Mouse (Mus musculus) kidney, postnatal 36 days (tissue): ENCODE measurements around the gene Lekr1.

Experiments
- DNase-seq, 2 experiments: peaks; one replicate each; pipeline ENCODE4 v3.0.0; 2021 to 2022; ENCODE audit warnings: mixed read lengths in 2 of 2

Lekr1 gene

DNA sequence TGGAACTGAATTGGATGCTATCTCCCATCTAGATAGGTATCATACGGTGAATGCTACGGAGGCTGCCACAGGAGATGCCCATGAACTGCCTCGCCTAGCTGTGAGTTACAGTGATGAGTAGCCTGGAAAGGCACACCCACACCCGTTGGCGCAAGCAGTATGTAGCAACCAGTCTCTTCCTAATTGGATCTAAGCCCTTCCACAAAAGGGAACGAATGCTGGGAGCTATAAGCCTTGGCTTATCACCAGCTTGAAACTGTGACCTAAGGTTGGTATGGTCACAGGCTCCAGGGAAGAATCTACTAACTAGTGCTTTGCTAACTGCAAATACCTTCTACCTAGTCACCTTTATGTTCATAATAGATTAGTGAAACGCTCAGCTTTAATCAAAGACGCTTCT lies 175.1 kb downstream of the Lekr1 start:
- no peak for DNase-seq

DNA sequence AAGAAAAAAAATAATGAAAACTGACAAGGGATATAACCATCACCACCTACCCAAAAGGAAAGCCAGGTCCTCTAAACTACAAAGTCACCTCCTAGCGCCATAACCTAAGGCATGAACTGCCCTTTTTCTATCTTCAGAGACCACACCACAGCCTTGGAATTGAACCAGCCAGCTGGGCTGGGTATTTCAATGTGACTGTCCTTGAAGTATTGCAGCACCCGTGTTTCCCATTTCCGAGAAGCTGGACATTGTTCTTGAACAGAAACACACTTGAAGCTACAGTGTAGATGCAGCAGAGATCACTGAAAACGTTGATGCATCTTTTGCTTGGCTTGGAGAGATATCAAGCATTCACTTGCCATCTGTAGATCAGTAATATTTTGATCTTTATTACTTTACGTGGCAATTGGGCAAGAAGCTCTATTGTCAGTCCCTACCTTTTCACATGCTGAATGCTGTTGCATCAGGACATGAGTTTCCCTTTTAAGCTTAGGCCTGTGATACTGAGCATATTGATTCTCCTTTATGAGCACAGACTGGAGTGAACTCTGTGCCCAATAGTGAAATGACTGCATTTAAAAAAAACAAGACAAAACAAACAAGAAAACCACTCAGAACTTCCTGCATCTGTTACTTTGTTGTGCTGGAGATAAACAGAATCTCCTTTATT lies 176.6 kb downstream of the Lekr1 start:
- DNase-seq = no peak

GRCm38 (mm10) chr3:65843185-65843552 lies 177.1 kb downstream of the Lekr1 start:
- DNase-seq = no peak

- DNase-seq = no peak
Measured at GRCm38 (mm10) chr3:65844302-65844701, 178.3 kb downstream of the Lekr1 start.

DNA sequence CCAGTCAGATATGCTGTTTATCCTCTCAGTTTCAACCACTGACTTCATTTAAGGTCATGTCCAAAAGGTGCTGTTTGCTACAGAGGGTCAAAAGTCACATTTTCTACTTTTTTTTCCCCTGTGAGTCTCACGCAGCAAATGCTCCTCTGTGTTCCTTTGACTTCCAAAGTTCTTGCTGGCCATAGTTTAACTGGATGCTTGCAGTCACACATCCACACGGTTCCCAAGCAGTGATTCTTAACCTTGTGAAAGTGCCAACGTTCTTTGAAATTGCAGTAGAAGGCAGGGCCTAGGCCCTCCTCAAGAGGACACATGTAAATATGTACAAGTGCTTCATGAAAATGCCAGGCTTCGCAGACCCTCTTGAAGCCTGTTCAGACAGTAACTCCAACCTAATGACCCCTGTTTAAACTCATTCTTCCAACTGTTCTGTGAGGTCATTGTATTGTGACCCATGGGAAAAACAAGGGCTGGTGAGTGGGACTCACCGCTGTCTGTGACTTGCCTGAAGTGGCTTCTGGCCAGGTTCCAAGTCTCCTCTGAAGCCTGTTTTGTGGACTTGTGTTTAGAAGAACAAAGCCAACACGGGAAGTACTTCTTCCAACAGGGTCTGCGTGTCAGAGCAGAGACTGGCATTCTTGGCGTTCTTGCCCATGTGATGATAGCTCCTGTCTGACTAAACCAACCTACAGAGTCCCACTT lies 179.0 kb downstream of the Lekr1 start:
- peak; percentile 51 to 59 for DNase-seq

GRCm38 (mm10) chr3:65847158-65847787 lies 181.2 kb downstream of the Lekr1 start:
- no peak for DNase-seq

- no peak for DNase-seq
Measured at GRCm38 (mm10) chr3:65853746-65854145, 187.7 kb downstream of the Lekr1 start.

DNA sequence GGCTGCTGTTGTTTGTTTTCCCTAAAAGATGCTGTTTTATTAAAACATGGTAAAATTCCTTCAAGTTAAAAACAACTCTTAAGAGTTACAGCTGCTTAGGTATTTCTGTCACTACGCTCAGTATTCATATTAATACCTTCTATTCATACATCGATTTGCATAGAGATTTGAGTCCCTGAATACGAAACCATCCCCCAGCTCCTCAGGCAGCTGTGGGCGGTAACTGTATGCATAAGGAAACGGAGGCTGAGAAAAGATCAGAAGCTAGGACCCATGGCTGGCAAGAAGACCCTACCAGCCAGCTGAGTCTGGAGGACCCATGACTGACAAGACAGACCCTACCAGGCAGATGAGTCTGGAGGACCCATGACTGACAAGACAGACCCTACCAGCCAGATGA lies 189.5 kb downstream of the Lekr1 start:
- no peak for DNase-seq

- DNase-seq = peak; percentile 13 to 27
Measured at GRCm38 (mm10) chr3:65858118-65858517, 192.1 kb downstream of the Lekr1 start.

DNA sequence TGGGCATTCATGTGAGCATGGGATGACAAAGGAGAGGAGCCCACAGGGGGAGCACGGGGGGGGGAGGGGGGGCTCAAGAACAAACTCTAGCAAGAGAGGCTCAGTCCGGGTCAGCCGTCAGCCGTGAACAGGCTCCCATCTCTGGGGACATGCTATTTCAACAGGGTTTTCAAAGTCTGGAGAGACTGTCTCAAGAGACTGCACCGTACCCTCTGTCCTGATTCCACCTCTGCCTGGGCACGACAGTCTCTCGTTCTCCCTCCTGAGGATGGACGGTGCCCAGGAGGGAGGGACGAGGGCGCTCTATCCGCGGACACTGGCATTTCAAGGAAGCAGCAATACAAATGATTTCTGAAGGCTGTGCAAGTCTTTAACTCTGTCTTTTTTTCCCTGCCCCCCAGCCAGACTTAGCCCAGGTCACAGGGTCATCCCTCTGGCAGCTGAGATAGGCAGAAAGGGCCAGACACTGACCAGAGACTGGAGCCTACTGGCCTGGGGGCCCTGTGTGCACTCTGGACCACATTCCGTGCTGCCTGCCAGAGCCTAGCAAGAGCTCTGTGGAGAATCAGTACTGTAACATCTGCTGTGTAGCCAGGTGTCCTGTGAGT lies 192.8 kb downstream of the Lekr1 start:
- peak; percentile 78 to 89 for DNase-seq

DNA sequence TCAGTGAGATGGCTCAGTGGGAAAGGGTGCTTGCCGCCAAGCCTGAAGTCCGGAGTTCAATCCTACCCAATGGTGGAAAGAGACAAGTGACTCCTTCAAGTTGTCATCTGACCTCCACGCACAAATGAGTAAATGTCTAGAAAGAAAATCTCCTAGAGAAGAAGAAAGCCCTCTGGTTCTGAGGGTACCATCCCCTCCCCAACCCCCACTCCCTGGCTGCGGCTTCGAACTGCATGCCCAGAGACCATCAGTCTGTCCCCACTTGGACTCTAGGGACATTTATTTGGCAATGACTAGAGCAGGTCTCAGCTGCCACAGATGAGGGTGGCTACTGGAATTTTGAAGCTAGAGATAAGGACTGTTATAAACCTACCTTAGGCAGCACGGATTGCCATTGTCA lies 193.7 kb downstream of the Lekr1 start:
- no peak for DNase-seq

GRCm38 (mm10) chr3:65860903-65861302 lies 194.9 kb downstream of the Lekr1 start:
- peak; percentile 42 to 57 for DNase-seq

DNA sequence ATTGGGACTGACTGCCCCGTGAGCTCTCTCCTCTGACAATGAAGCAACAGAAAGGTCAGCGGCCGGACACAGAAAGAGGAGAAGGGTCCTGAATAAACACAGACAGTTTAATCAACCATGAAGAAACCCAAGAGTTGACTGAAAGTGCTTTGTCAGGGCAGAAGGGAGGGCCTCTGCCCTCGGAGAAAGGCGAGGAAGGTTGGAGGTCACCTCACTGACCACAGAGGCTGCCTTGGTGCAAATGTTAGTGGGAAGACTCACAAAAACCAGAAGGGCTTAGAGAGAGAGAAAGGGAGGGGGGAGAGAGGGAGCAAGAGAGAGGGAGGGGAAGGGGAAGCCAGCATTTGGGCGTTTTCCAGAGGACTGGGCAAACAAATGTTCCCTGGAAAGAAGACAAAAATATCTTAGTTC lies 195.4 kb downstream of the Lekr1 start:
- peak; percentile 59 to 73 for DNase-seq

DNA sequence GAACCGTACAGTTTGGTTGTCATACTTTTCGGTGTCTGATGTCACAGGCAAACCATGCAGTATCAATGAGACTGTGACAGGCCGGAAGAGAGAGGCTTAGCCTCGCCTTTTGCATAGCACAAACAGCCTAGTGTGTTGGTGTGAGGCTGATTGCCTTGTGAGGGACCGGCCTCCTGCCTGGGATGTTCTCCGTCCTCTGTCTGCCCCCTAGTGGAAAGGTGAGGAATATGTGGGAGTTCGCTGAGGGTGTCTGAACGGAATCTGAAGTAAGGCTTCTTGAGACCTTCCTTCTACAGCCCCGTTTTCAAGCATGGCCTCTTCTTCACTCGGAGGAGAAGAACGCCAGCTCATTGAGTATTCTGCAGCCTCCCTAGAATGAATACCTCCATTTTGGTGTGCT lies 197.3 kb downstream of the Lekr1 start:
- peak; percentile 81 to 83 for DNase-seq

GRCm38 (mm10) chr3:65863762-65864377 lies 197.8 kb downstream of the Lekr1 start:
- peak in 1 of 2 experiments; percentile 23 for DNase-seq

DNA sequence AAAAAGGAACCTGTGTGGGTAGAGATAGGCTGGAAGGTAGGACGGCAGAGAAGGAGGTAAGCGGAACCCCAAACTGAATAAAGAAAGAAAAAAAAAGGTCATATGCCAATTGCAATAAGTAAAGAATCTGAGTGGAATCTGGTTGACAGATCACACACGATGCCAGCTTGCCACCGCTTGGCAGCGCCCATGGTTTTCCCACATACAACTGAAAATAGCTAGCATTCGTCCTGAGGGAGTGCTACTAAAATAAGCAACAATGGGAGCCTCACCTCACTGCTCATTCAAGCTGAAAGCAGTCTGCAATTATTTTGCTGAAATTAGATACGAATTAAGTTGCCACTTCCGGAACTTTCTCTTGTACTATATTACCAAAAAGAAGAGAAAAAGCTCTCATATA lies 202.9 kb downstream of the Lekr1 start:
- no peak for DNase-seq

GRCm38 (mm10) chr3:65869724-65870123 lies 203.7 kb downstream of the Lekr1 start:
- DNase-seq = no peak

DNA sequence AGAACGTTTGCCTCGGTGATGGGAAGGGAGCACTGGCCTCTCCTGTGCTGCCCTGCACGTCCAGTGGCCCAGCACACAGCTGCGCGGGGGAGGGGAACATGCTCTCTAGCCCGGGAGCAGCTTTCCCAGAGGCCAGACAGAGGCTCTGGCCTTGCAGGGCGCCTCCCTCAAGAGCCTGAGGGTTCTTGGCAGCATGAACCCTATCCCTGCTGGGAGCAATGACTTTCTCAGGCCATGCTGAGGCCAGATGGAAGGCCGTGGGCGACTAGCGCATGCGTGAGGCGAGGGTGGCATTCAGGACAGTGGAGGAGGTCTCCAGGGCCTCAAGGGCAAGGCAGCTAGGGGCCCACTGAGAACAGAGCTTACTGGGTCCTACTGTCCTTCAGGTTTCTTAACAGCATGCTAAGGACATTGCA lies 205.2 kb downstream of the Lekr1 start:
- DNase-seq = peak; percentile 80 to 81

GRCm38 (mm10) chr3:65871609-65872272 lies 205.7 kb downstream of the Lekr1 start:
- DNase-seq = no peak

- no peak for DNase-seq
Measured at GRCm38 (mm10) chr3:65873093-65873830, 207.2 kb downstream of the Lekr1 start.
